Mouse (Mus musculus): ENCODE data around the gene Qrfp.

Gene Qrfp

GRCm38 (mm10) chr2:31815367-31815766 lies 5.0 kb upstream of the Qrfp start:
- intact Hi-C loops (cut with DNase I): loop anchor here (5.0 kb wide), 2 partner anchors 72 to 97 kb away; partner anchors contain the start of gene Lamc3

GRCm38 (mm10) chr2:31814699-31815098 lies 4.3 kb upstream of the Qrfp start:
- intact Hi-C loops (cut with DNase I): loop anchor here (5.0 kb wide), 2 partner anchors 73 to 98 kb away; partner anchors contain the start of gene Lamc3

- intact Hi-C loops (cut with DNase I): no loop called here
These were observed 3.3 kb upstream of the Qrfp start for GRCm38 (mm10) chr2:31813641-31814040.

- intact Hi-C loops (cut with DNase I): no loop called here
These were observed 942 bp upstream of the Qrfp start for GRCm38 (mm10) chr2:31811086-31811958.

GRCm38 (mm10) chr2:31809358-31809740 lies 1.0 kb downstream of the Qrfp start:
- intact Hi-C loops (cut with DNase I): no loop called here

- intact Hi-C loops (cut with DNase I): no loop called here
These were observed 1.7 kb downstream of the Qrfp start for GRCm38 (mm10) chr2:31808410-31809357.

- intact Hi-C loops (cut with DNase I): no loop called here
These were observed 3.6 kb downstream of the Qrfp start for GRCm38 (mm10) chr2:31806639-31807382.

- intact Hi-C loops (cut with DNase I): no loop called here
These were observed 6.9 kb downstream of the Qrfp start for GRCm38 (mm10) chr2:31803480-31803879.

GRCm38 (mm10) chr2:31802811-31803210 lies 7.6 kb downstream of the Qrfp start:
- intact Hi-C loops (cut with DNase I): no loop called here

GRCm38 (mm10) chr2:31801416-31801815 lies 9.0 kb downstream of the Qrfp start:
- intact Hi-C loops (cut with DNase I): no loop called here

GRCm38 (mm10) chr2:31796943-31797342 lies 13.4 kb downstream of the Qrfp start:
- intact Hi-C loops (cut with DNase I): no loop called here

- intact Hi-C loops (cut with DNase I): no loop called here
These were observed 17.8 kb downstream of the Qrfp start for GRCm38 (mm10) chr2:31792611-31793010.

- intact Hi-C loops (cut with DNase I): no loop called here
These were observed 19.1 kb downstream of the Qrfp start for GRCm38 (mm10) chr2:31791260-31791659.

- intact Hi-C loops (cut with DNase I): no loop called here
These were observed 19.6 kb downstream of the Qrfp start for GRCm38 (mm10) chr2:31790728-31791251.

GRCm38 (mm10) chr2:31789215-31789614 lies 21.2 kb downstream of the Qrfp start:
- intact Hi-C loops (cut with DNase I): loop anchor here (5.0 to 10.0 kb wide), 2 partner anchors 67 to 304 kb away; no protein-coding TSS in a partner anchor

- intact Hi-C loops (cut with DNase I): loop anchor here (5.0 to 10.0 kb wide), 2 partner anchors 66 to 303 kb away; no protein-coding TSS in a partner anchor
These were observed 22.2 kb downstream of the Qrfp start for GRCm38 (mm10) chr2:31788227-31788626.

GRCm38 (mm10) chr2:31787029-31787428 lies 23.4 kb downstream of the Qrfp start:
- intact Hi-C loops (cut with DNase I): loop anchor here (5.0 to 10.0 kb wide), 2 partner anchors 65 to 302 kb away; no protein-coding TSS in a partner anchor

- intact Hi-C loops (cut with DNase I): loop anchor here (2.0 to 10.0 kb wide), 3 partner anchors 63 to 300 kb away; no protein-coding TSS in a partner anchor
These were observed 25.3 kb downstream of the Qrfp start for GRCm38 (mm10) chr2:31785074-31785473.

- intact Hi-C loops (cut with DNase I): loop anchor here (5.0 to 10.0 kb wide), 2 partner anchors 81 to 298 kb away; no protein-coding TSS in a partner anchor
These were observed 27.3 kb downstream of the Qrfp start for GRCm38 (mm10) chr2:31782958-31783602.

- intact Hi-C loops (cut with DNase I): no loop called here
These were observed 31.1 kb downstream of the Qrfp start for GRCm38 (mm10) chr2:31779258-31779657.
